Mouse (Mus musculus) cerebellum, adult (tissue): ENCODE data around the gene Rassf3.

Source experiments
- ATAC-seq: cut with Nextera tagmentation; 2 replicates; pipeline ENCODE4 v1.9.2; 2017; ENCODE audit warnings: mild to moderate bottlenecking, moderate library complexity, mixed read lengths; ENCODE audit not compliant: insufficient number of reproducible peaks, low FRiP score, low TSS enrichment

The Rassf3 gene

GRCm38 (mm10) chr10:121476190-121476967 is at the start of gene Rassf3:
Gene Rassf3, minus strand, starts transcription at chr10:121476347.
- ATAC-seq = peak; percentile 50

- ATAC-seq = no peak
Measured at GRCm38 (mm10) chr10:121520923-121521585, 44.9 kb upstream of the Rassf3 start.

DNA sequence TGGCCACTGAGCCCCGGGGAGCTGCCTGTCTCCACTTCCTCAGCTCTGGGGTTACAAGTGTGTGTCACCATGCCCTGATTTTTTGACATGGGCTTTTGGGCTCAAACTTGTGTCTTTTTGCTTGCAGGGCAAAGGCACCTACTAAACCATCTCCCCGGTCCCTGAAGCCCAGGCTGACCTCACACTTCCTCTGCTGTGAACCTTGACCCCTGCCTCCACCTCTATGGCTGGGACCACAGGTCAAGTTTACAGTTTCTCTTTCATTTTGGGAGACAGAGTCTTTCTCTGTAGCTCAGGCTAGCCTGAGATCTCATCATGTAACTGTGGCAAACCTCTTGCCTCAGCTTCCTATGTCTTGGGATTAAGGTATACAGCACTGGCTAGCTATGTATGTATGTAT is 43.6 kb upstream of the Rassf3 start:
- ATAC-seq = no peak

GRCm38 (mm10) chr10:121516008-121516600 is 40.0 kb upstream of the Rassf3 start:
- ATAC-seq = peak; percentile 85

- ATAC-seq = no peak
Measured at GRCm38 (mm10) chr10:121509751-121510643, 33.9 kb upstream of the Rassf3 start.

DNA sequence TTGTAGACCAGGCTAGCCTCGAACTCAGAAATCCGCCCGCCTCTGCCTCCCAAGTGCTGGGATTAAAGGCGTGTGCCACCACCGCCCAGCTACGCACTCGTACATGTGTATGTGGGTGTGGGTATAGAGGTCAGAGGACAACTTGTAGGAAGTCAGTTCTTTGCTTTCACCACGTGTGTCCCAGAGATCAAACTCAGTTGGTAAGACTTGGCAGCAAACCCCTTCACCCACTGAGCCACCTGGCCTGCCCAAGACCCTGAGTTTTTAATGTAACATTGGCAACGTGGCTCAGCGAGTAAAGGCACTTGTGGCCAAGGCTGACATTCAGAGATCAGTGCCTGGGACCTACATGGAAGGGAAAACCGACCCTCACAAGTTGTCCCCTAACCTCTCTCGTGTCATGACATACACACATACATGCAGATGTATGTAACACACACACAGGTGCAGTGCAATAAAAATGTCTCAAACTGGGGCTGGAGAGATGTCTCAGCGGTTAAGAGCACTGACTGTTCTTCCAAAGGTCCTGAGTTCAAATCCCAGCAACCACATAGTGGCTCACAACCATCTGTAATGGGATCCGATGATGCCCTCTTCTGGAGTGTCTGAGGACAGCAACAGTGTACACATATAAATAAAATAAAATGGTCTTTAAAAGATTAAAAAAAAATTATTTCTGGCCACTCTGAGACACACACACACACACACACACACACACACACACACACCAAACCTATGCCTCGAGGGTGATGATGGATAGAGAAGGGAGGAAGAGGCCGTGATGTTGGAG is 31.8 kb upstream of the Rassf3 start:
- no peak for ATAC-seq

- ATAC-seq = no peak
Measured at GRCm38 (mm10) chr10:121506731-121507583, 30.8 kb upstream of the Rassf3 start.

- no peak for ATAC-seq
Measured at GRCm38 (mm10) chr10:121505929-121506328, 29.8 kb upstream of the Rassf3 start.

GRCm38 (mm10) chr10:121504973-121505911 is 29.1 kb upstream of the Rassf3 start:
- peak; percentile 84 for ATAC-seq

DNA sequence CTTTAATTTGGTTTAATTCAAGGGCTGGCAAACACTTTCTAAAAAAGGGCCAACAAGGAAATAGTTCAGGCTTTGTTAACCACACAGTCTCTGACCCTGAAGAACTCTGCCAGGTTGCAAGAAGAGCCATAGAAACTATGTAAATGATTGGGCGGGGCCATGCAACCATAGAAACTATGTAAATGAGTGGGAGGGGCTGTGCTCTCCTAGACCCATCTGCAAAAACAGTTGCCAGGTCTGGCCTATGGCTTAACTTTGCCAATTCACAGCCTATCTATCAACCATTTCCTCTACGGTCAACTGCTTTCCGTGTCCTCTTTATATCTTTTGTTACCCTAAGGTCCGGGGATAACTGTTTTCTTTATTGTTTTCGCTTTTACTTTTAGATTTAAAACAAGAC is 25.0 kb upstream of the Rassf3 start:
- ATAC-seq = no peak

GRCm38 (mm10) chr10:121500034-121500433 is 23.9 kb upstream of the Rassf3 start:
- ATAC-seq = no peak

DNA sequence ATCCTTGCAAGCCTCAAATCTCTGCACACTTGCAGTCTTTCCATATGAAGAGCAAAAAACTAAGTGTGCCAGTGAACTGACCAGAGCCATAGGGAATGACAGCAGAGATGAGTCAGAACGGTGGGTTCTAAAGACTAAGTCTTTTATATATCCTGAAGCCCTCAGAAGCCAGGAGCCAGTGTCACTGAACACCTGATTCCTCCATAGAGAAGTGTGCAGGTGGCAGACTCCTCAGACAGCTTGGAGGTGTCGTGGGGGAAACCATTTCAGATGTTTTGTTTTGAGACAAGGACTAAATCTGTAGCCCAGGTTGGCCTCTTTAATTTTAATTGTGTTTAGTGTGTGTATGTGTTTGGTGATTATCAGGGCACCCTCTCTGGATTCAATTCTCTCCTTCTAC is 22.9 kb upstream of the Rassf3 start:
- ATAC-seq = no peak

GRCm38 (mm10) chr10:121498481-121498904 is 22.3 kb upstream of the Rassf3 start:
- no peak for ATAC-seq

- no peak for ATAC-seq
Measured at GRCm38 (mm10) chr10:121497968-121498367, 21.8 kb upstream of the Rassf3 start.

- no peak for ATAC-seq
Measured at GRCm38 (mm10) chr10:121496616-121497015, 20.5 kb upstream of the Rassf3 start.

GRCm38 (mm10) chr10:121494163-121494425 is 17.9 kb upstream of the Rassf3 start:
- no peak for ATAC-seq

GRCm38 (mm10) chr10:121493374-121494162 is 17.4 kb upstream of the Rassf3 start:
- no peak for ATAC-seq
